8 mouse cellular contexts compared by ENCODE assay signal in genomic region chr17:84510961-84511639, GRCm38 (mm10). TPM values are rescaled to one million over a fixed set of nuclear protein-coding genes. Genes with fewer than 3 reads are reported as not detected.
A peak's percentile ranks its signal among the peaks of the same experiment; 100 is the strongest.
DNase-seq lines count a peak whose midpoint lies in the region; ATAC-seq lines count a peak whose summit lies in the region.

No protein-coding gene starts in this region.

- no peaks in the 10 kb centered on the region for H3K9me3 ChIP-seq in forebrain, embryonic 16.5 days (ENCODE audit: control insufficient read depth, low read length)
- no peaks in the 10 kb centered on the region for H3K9me3 ChIP-seq in liver, embryonic 15.5 days (replicated peaks)

- WGBS in forebrain, embryonic 16.5 days, result 33% methylated on average over 11 of the region's 11 CpGs
- 28% methylated on average over 11 of the region's 11 CpGs for WGBS in liver, embryonic 15.5 days (ENCODE audit: insufficient replicate concordance)

- H3K9ac ChIP-seq in forebrain, embryonic 16.5 days (replicated peaks; ENCODE audit: low read depth, low read length), result no peak overlapping the region
- H3K9ac ChIP-seq in liver, embryonic 15.5 days, result no peak overlapping the region

- no peaks in the 10 kb centered on the region for H3K36me3 ChIP-seq in forebrain, embryonic 16.5 days (ENCODE audit: control insufficient read depth, insufficient read depth)
- H3K36me3 ChIP-seq in liver, embryonic 15.5 days (replicated peaks), result no peaks in the 10 kb centered on the region

- 0 out of 2 replicates have a peak, but pooled peaks cover 2% of the 10 kb centered on the region for H3K27me3 ChIP-seq in forebrain, embryonic 16.5 days (replicated peaks; ENCODE audit: control insufficient read depth, insufficient read depth, low read length)
- peaks cover 44% of the 10 kb centered on the region for H3K27me3 ChIP-seq in liver, embryonic 15.5 days

- H3K4me2 ChIP-seq in forebrain, embryonic 16.5 days (ENCODE audit: low read length), result peak overlapping the region; percentile 86
- H3K4me2 ChIP-seq in liver, embryonic 15.5 days, result peak overlapping the region; percentile 70

- H3K4me3 ChIP-seq in forebrain, embryonic 16.5 days (replicated peaks; ENCODE audit: low read length), result peak overlapping the region; percentile 59
- peak overlapping the region; percentile 53 for H3K4me3 ChIP-seq in liver, embryonic 15.5 days (replicated peaks)

- no peak for ATAC-seq in forebrain, embryonic 16.5 days
- no peak for ATAC-seq in liver, embryonic 15.5 days (ENCODE audit: insufficient read depth)
- no peak for ATAC-seq in cerebellum, adult (ENCODE audit: insufficient number of reproducible peaks, low FRiP score, low TSS enrichment)

- H3K27ac ChIP-seq in forebrain, embryonic 16.5 days (ENCODE audit: low read length), result no peak overlapping the region
- H3K27ac ChIP-seq in liver, embryonic 15.5 days (replicated peaks), result no peak overlapping the region

- DNase-seq in adrenal gland, postnatal 10 days, result peak; percentile 20
- no peak for DNase-seq in adrenal gland, postnatal 25 days
- peak; percentile 52 for DNase-seq in 3134 (ENCODE audit: extremely low read depth, insufficient read length, low spot score)
- DNase-seq in embryo, embryonic 10 days (ENCODE audit: low spot score), result no peak
- DNase-seq in gastrocnemius, postnatal 25 days, result no peak

- H3K4me1 ChIP-seq in forebrain, embryonic 16.5 days (replicated peaks; ENCODE audit: control insufficient read depth, insufficient read depth, low read length), result peaks cover 30% of the 10 kb centered on the region
- H3K4me1 ChIP-seq in liver, embryonic 15.5 days (replicated peaks), result 0 out of 2 replicates have a peak, but pooled peaks cover 3% of the 10 kb centered on the region

RNA-seq across cellular contexts. Expression of gene Plekhh2, which starts 0.6 kb away (rescaled TPM):
- total RNA-seq in adrenal gland, postnatal 10 days (2021), result 1 to 10 TPM; 7.4 to 7.6 TPM
- total RNA-seq in adrenal gland, postnatal 25 days (2021), result 7.4 TPM in 2 replicates
- polyA plus RNA-seq in forebrain, embryonic 16.5 days (2015; fragmentation: Nextera tagmentation; extraction: Ambion mirVana), result 0.84 and 1.7 TPM in 2 replicates
- polyA plus RNA-seq in liver, embryonic 15.5 days (2015; fragmentation: Nextera tagmentation; extraction: Ambion mirVana), result 0.22 and 0.45 TPM in 2 replicates
- total RNA-seq in gastrocnemius, postnatal 25 days (2021), result 1 to 10 TPM; 2.2 to 2.3 TPM

RNA-seq across cellular contexts. Expression of gene Thada, which starts 45.1 kb away (rescaled TPM):
- 10 to 100 TPM; 13.0 to 18.4 TPM for total RNA-seq in adrenal gland, postnatal 10 days (2021)
- total RNA-seq in adrenal gland, postnatal 25 days (2021), result 22.1 and 24.1 TPM in 2 replicates
- polyA plus RNA-seq in forebrain, embryonic 16.5 days (2015; fragmentation: Nextera tagmentation; extraction: Ambion mirVana), result 5.9 and 6.6 TPM in 2 replicates
- 2.3 TPM in 2 replicates for polyA plus RNA-seq in liver, embryonic 15.5 days (2015; fragmentation: Nextera tagmentation; extraction: Ambion mirVana)
- total RNA-seq in gastrocnemius, postnatal 25 days (2021), result 1 to 10 TPM; 4.5 to 5.4 TPM

Comparison
In these comparisons a context has a peak if more than half of its experiments do, and no peak if none do; other contexts are left out.
1. DNase-seq: peak in adrenal gland, postnatal 10 days (single experiment) and 3134 (single experiment); none in adrenal gland, postnatal 25 days (single experiment), embryo, embryonic 10 days (single experiment) and gastrocnemius, postnatal 25 days (single experiment).